Mouse (Mus musculus) limb, embryonic 11.5 days (tissue): ENCODE results near the gene Maml3. TPM values are rescaled to one million over a fixed set of nuclear protein-coding genes. Genes with fewer than 3 reads are reported as not detected.

Experiments
- ATAC-seq: fragments of 200-750 bp; cut with Nextera tagmentation; 2 replicates; pipeline ENCODE4 v1.8.0; 2017; ENCODE audit warnings: low read depth; ENCODE audit not compliant: insufficient number of reproducible peaks, low FRiP score, low TSS enrichment
- DNase-seq: peaks from one replicate; pipeline ENCODE4 v3.0.0-alpha.2; 2015; ENCODE audit warnings: low spot score
- H3K27ac ChIP-seq: fragments of 300-500 bp; sonication (generic); replicated peaks from 2 replicates; pipeline ENCODE4 v1.5.1; 2014; ENCODE audit warnings: low read depth, mild to moderate bottlenecking, low read length
- H3K27me3 ChIP-seq: fragments of 300-500 bp; sonication (generic); 2 replicates; pipeline ENCODE4 v1.6.1; 2014; ENCODE audit warnings: mild to moderate bottlenecking, low read length, mixed read lengths; ENCODE audit not compliant: control insufficient read depth, insufficient read depth
- H3K36me3 ChIP-seq: fragments of 300-500 bp; sonication (generic); 2 replicates; pipeline ENCODE4 v1.6.1; 2014; ENCODE audit warnings: mild to moderate bottlenecking, low read length, moderate library complexity, mixed read lengths; ENCODE audit not compliant: control insufficient read depth, insufficient read depth
- H3K4me1 ChIP-seq: fragments of 300-500 bp; sonication (generic); 2 replicates; pipeline ENCODE4 v1.6.1; 2014; ENCODE audit warnings: low read length, mixed read lengths; ENCODE audit not compliant: control insufficient read depth, insufficient read depth
- H3K4me2 ChIP-seq: fragments of 300-500 bp; sonication (generic); 2 replicates; pipeline ENCODE4 v1.6.1; 2014; ENCODE audit warnings: low read depth, mild to moderate bottlenecking, moderate library complexity; ENCODE audit not compliant: severe bottlenecking
- H3K4me3 ChIP-seq: fragments of 300-500 bp; sonication (generic); 2 replicates; pipeline ENCODE4 v1.5.1; 2014; ENCODE audit warnings: low read depth, low read length
- H3K9ac ChIP-seq: fragments of 300-500 bp; sonication (generic); 2 replicates; pipeline ENCODE4 v1.6.1; 2014; ENCODE audit warnings: mild to moderate bottlenecking, low read length
- H3K9me3 ChIP-seq: fragments of 300-500 bp; sonication (generic); 2 replicates; pipeline ENCODE4 v1.6.1; 2016; ENCODE audit warnings: low read length; ENCODE audit not compliant: control insufficient read depth
- WGBS: fragments of 180-500 bp; shearing (Covaris S2); extraction: QIAGEN DNeasy Blood & Tissue Kit; methylation state at CpG from one replicate; pipeline ENCODE4 v1.1.7; 2014; 5-methylcytosine and 5-hydroxymethylcytosine counted together
- polyA plus RNA-seq: library from polyadenylated mRNA; unstranded; fragments of >200 nt; fragmentation: Nextera tagmentation; extraction: Ambion mirVana; gene quantifications from 2 replicates; pipeline ENCODE4 v1.2.1, GENCODE M21; 2014

Gene Maml3
- polyA plus RNA-seq, 1 experiment from 2014 or later, result 4.3 TPM

GRCm38 (mm10) chr3:51881393-51881792, 223.5 kb downstream of the Maml3 start:
- ATAC-seq (no peak), DNase-seq (no peak)
- no peak overlapping the region for H3K9ac ChIP-seq
- H3K36me3 ChIP-seq, result no peaks in the 10 kb centered on the region
- no peaks in the 10 kb centered on the region for H3K27me3 ChIP-seq
- 56% methylated on average over 2 of the region's 2 CpGs for WGBS
- no peak overlapping the region for H3K27ac ChIP-seq
- no peaks in the 10 kb centered on the region for H3K9me3 ChIP-seq
- H3K4me1 ChIP-seq, result peaks cover 7% of the 10 kb centered on the region
- H3K4me3 ChIP-seq, result no peak overlapping the region
- no peak overlapping the region for H3K4me2 ChIP-seq

GRCm38 (mm10) chr3:51880506-51881036, 224.3 kb downstream of the Maml3 start:
- Histone ChIP-seq H3K4me3 (no peak overlapping the region), H3K4me1 (peaks cover 7% of the 10 kb centered on the region), H3K9ac (no peak overlapping the region), H3K4me2 (no peak overlapping the region), H3K27me3 (no peaks in the 10 kb centered on the region), H3K27ac (no peak overlapping the region), H3K36me3 (no peaks in the 10 kb centered on the region), H3K9me3 (no peaks in the 10 kb centered on the region)
- 64% methylated on average over 8 of the region's 8 CpGs for WGBS
- no peak for DNase-seq
- ATAC-seq, result no peak

GRCm38 (mm10) chr3:51879211-51879610, 225.7 kb downstream of the Maml3 start:
- H3K4me1 ChIP-seq, result peaks cover 7% of the 10 kb centered on the region
- ATAC-seq (no peak), DNase-seq (no peak)
- no peak overlapping the region for H3K9ac ChIP-seq
- no peaks in the 10 kb centered on the region for H3K27me3 ChIP-seq
- H3K27ac ChIP-seq, result no peak overlapping the region
- H3K4me2 ChIP-seq, result no peak overlapping the region
- no peak overlapping the region for H3K4me3 ChIP-seq
- H3K9me3 ChIP-seq, result no peaks in the 10 kb centered on the region
- 90% methylated on average over 11 of the region's 11 CpGs for WGBS
- H3K36me3 ChIP-seq, result no peaks in the 10 kb centered on the region

- ATAC-seq, result no peak
- H3K4me1 ChIP-seq, result peaks cover 7% of the 10 kb centered on the region
- WGBS, result 94% methylated on average over 9 of the region's 9 CpGs
- no peak overlapping the region for H3K4me3 ChIP-seq
- no peak overlapping the region for H3K4me2 ChIP-seq
- H3K9me3 ChIP-seq, result no peaks in the 10 kb centered on the region
- no peaks in the 10 kb centered on the region for H3K27me3 ChIP-seq
- no peak for DNase-seq
- H3K27ac ChIP-seq, result no peak overlapping the region
- no peaks in the 10 kb centered on the region for H3K36me3 ChIP-seq
- no peak overlapping the region for H3K9ac ChIP-seq
Measured at GRCm38 (mm10) chr3:51878577-51878976, 226.3 kb downstream of the Maml3 start.

- no peak for DNase-seq
- 89% methylated on average over 9 of the region's 9 CpGs for WGBS
- no peak overlapping the region for H3K4me2 ChIP-seq
- H3K27ac ChIP-seq, result no peak overlapping the region
- H3K4me3 ChIP-seq, result no peak overlapping the region
- no peak for ATAC-seq
- no peaks in the 10 kb centered on the region for H3K9me3 ChIP-seq
- no peaks in the 10 kb centered on the region for H3K36me3 ChIP-seq
- no peaks in the 10 kb centered on the region for H3K27me3 ChIP-seq
- H3K9ac ChIP-seq, result no peak overlapping the region
- H3K4me1 ChIP-seq, result peaks cover 7% of the 10 kb centered on the region; the same call in 1 of the 2 replicates
Measured at GRCm38 (mm10) chr3:51876729-51877128, 228.1 kb downstream of the Maml3 start.

GRCm38 (mm10) chr3:51875629-51876028, 229.2 kb downstream of the Maml3 start:
- ATAC-seq (no peak), DNase-seq (no peak)
- peaks cover 7% of the 10 kb centered on the region; the same call in 1 of the 2 replicates for H3K4me1 ChIP-seq
- H3K36me3 ChIP-seq, result no peaks in the 10 kb centered on the region
- H3K4me3 ChIP-seq, result no peak overlapping the region
- 90% methylated on average over 4 of the region's 4 CpGs for WGBS
- no peak overlapping the region for H3K9ac ChIP-seq
- no peak overlapping the region for H3K4me2 ChIP-seq
- H3K27me3 ChIP-seq, result no peaks in the 10 kb centered on the region
- no peaks in the 10 kb centered on the region for H3K9me3 ChIP-seq
- no peak overlapping the region for H3K27ac ChIP-seq

- no peak overlapping the region for H3K4me2 ChIP-seq
- H3K4me3 ChIP-seq, result no peak overlapping the region
- no peak for DNase-seq
- no peaks in the 10 kb centered on the region for H3K27me3 ChIP-seq
- H3K4me1 ChIP-seq, result peaks cover 2% of the 10 kb centered on the region; the same call in 1 of the 2 replicates
- no peak for ATAC-seq
- WGBS, result 82% methylated on average over 3 of the region's 3 CpGs
- no peaks in the 10 kb centered on the region for H3K36me3 ChIP-seq
- H3K9ac ChIP-seq, result no peak overlapping the region
- no peak overlapping the region for H3K27ac ChIP-seq
- no peaks in the 10 kb centered on the region for H3K9me3 ChIP-seq
Measured at GRCm38 (mm10) chr3:51874252-51874651, 230.6 kb downstream of the Maml3 start.

GRCm38 (mm10) chr3:51872771-51873170, 232.1 kb downstream of the Maml3 start:
- Histone ChIP-seq H3K9ac (no peak overlapping the region), H3K27me3 (no peaks in the 10 kb centered on the region), H3K4me1 (peaks cover 2% of the 10 kb centered on the region; the same call in 1 of the 2 replicates), H3K9me3 (no peaks in the 10 kb centered on the region), H3K4me2 (no peak overlapping the region), H3K36me3 (no peaks in the 10 kb centered on the region), H3K4me3 (no peak overlapping the region), H3K27ac (no peak overlapping the region)
- 59% methylated on average over 4 of the region's 4 CpGs for WGBS
- DNase-seq (no peak), ATAC-seq (no peak)

GRCm38 (mm10) chr3:51871346-51871745, 233.5 kb downstream of the Maml3 start:
- H3K9ac ChIP-seq, result no peak overlapping the region
- H3K4me3 ChIP-seq, result no peak overlapping the region
- DNase-seq (no peak), ATAC-seq (no peak)
- no peaks in the 10 kb centered on the region for H3K27me3 ChIP-seq
- WGBS, result 71% methylated on average over 4 of the region's 4 CpGs
- H3K4me1 ChIP-seq, result peaks cover 2% of the 10 kb centered on the region; the same call in 1 of the 2 replicates
- H3K36me3 ChIP-seq, result no peaks in the 10 kb centered on the region
- H3K27ac ChIP-seq, result no peak overlapping the region
- no peaks in the 10 kb centered on the region for H3K9me3 ChIP-seq
- no peak overlapping the region for H3K4me2 ChIP-seq
